Mouse (Mus musculus) stomach, postnatal 0 days (tissue): ENCODE data around the gene Osbpl11. TPM values are rescaled to one million over a fixed set of nuclear protein-coding genes. Genes with fewer than 3 reads are reported as not detected.
"Not testable (repeated sequence)": the region's sequence is repeated elsewhere in the genome, so short reads cannot be mapped to it uniquely, and the experiment has no call there.

Source experiments
- ATAC-seq: fragments of 200-750 bp; cut with Nextera tagmentation; 2 replicates; pipeline ENCODE4 v1.8.0; 2017; ENCODE audit not compliant: low FRiP score, low TSS enrichment
- DNase-seq: peaks from one replicate; pipeline ENCODE4 v3.0.0-alpha.2; 2016; ENCODE audit warnings: low spot score
- H3K27ac ChIP-seq: fragments of 300-500 bp; sonication (generic); replicated peaks from 2 replicates; pipeline ENCODE4 v1.5.1; 2014; ENCODE audit warnings: mild to moderate bottlenecking, control low read depth
- H3K27me3 ChIP-seq: fragments of 300-500 bp; sonication (generic); 2 replicates; pipeline ENCODE4 v1.6.1; 2014; ENCODE audit warnings: low read length; ENCODE audit not compliant: control insufficient read depth, insufficient read depth
- H3K36me3 ChIP-seq: fragments of 300-500 bp; sonication (generic); 2 replicates; pipeline ENCODE4 v1.6.1; 2014; ENCODE audit warnings: low read length, mixed read lengths; ENCODE audit not compliant: control insufficient read depth, insufficient read depth
- H3K4me1 ChIP-seq: fragments of 300-500 bp; sonication (generic); replicated peaks from 2 replicates; pipeline ENCODE4 v1.6.1; 2014; ENCODE audit warnings: antibody characterized with exemption; ENCODE audit not compliant: control insufficient read depth, insufficient read depth
- H3K4me2 ChIP-seq: fragments of 300-500 bp; sonication (generic); replicated peaks from 2 replicates; pipeline ENCODE4 v1.6.1; 2014; ENCODE audit warnings: low read depth, mild to moderate bottlenecking, control low read depth, moderate library complexity
- H3K4me3 ChIP-seq: fragments of 300-500 bp; sonication (generic); 2 replicates; pipeline ENCODE4 v1.5.1; 2014; ENCODE audit warnings: low read depth, low read length, control low read depth
- H3K9ac ChIP-seq: fragments of 300-500 bp; sonication (generic); 2 replicates; pipeline ENCODE4 v1.6.1; 2014; ENCODE audit warnings: mild to moderate bottlenecking, low read length, control low read depth, mixed read lengths
- H3K9me3 ChIP-seq: fragments of 300-500 bp; sonication (generic); 2 replicates; pipeline ENCODE4 v1.6.1; 2016; ENCODE audit warnings: low read length; ENCODE audit not compliant: control insufficient read depth
- CTCF ChIP-seq: IDR thresholded peaks from 2 replicates; pipeline ENCODE4 v1.5.1; 2016; ENCODE audit warnings: antibody characterized with exemption, low read depth, mild to moderate bottlenecking, moderate library complexity
- EP300 ChIP-seq: optimal IDR thresholded peaks from 2 replicates; pipeline ENCODE3; 2016; ENCODE audit warnings: antibody characterized with exemption
- WGBS: fragments of 180-500 bp; shearing (Covaris S2); extraction: QIAGEN DNeasy Blood & Tissue Kit; methylation state at CpG from one replicate; pipeline ENCODE4 v1.1.7; 2014; 5-methylcytosine and 5-hydroxymethylcytosine counted together
- polyA plus RNA-seq: library from polyadenylated mRNA; unstranded; fragments of >200 nt; fragmentation: Nextera tagmentation; extraction: Ambion mirVana; gene quantifications from 2 replicates; pipeline ENCODE4 v1.2.1, GENCODE M21; 2015

Osbpl11 gene
- polyA plus RNA-seq, 1 experiment from 2014 or later, result 8.1 TPM

- Histone ChIP-seq H3K4me3 (no peak overlapping the region), H3K4me2 (no peak overlapping the region), H3K9me3 (no peaks in the 10 kb centered on the region), H3K27ac (no peak overlapping the region), H3K36me3 (no peaks in the 10 kb centered on the region), H3K4me1 (no peaks in the 10 kb centered on the region), H3K9ac (no peak overlapping the region), H3K27me3 (no peaks in the 10 kb centered on the region)
- WGBS, result 72% methylated on average over 6 of the region's 6 CpGs
- DNase-seq, result no peak
- TF ChIP-seq EP300 (no peak), CTCF (no peak)
- ATAC-seq, result no peak
Observed at GRCm38 (mm10) chr16:33171800-33172199, 13.1 kb upstream of the Osbpl11 start.

- WGBS, result 71% methylated on average over 5 of the region's 5 CpGs
- H3K27ac ChIP-seq, result no peak overlapping the region
- no peak for DNase-seq
- no peaks in the 10 kb centered on the region for H3K4me1 ChIP-seq
- H3K9ac ChIP-seq, result no peak overlapping the region
- H3K9me3 ChIP-seq, result no peaks in the 10 kb centered on the region
- no peaks in the 10 kb centered on the region for H3K36me3 ChIP-seq
- H3K4me2 ChIP-seq, result no peak overlapping the region
- TF ChIP-seq CTCF (no peak), EP300 (no peak)
- H3K4me3 ChIP-seq, result no peak overlapping the region
- no peak for ATAC-seq
- H3K27me3 ChIP-seq, result no peaks in the 10 kb centered on the region
Observed at GRCm38 (mm10) chr16:33173151-33173550, 11.7 kb upstream of the Osbpl11 start.

- H3K9me3 ChIP-seq, result no peaks in the 10 kb centered on the region
- DNase-seq (no peak), ATAC-seq (no peak)
- no peaks in the 10 kb centered on the region for H3K4me1 ChIP-seq
- TF ChIP-seq CTCF (no peak), EP300 (no peak)
- H3K9ac ChIP-seq, result no peak overlapping the region
- no peaks in the 10 kb centered on the region for H3K27me3 ChIP-seq
- no peaks in the 10 kb centered on the region for H3K36me3 ChIP-seq
- H3K4me2 ChIP-seq, result no peak overlapping the region
- H3K4me3 ChIP-seq, result no peak overlapping the region
- no peak overlapping the region for H3K27ac ChIP-seq
Observed at GRCm38 (mm10) chr16:33174695-33175094, 10.2 kb upstream of the Osbpl11 start.

GRCm38 (mm10) chr16:33176831-33177230 lies 8.0 kb upstream of the Osbpl11 start:
- H3K36me3 ChIP-seq, H3K9me3 ChIP-seq, H3K27me3 ChIP-seq, H3K9ac ChIP-seq, ATAC-seq, H3K27ac ChIP-seq, DNase-seq, H3K4me3 ChIP-seq, H3K4me2 ChIP-seq, H3K4me1 ChIP-seq: not testable (repeated sequence)
- WGBS, result 69% methylated on average over 5 of the region's 5 CpGs

- H3K9ac ChIP-seq, result no peak overlapping the region
- TF ChIP-seq EP300 (no peak), CTCF (no peak)
- no peak for DNase-seq
- 88% methylated on average over 4 of the region's 4 CpGs for WGBS
- H3K4me2 ChIP-seq, result no peak overlapping the region
- H3K27me3 ChIP-seq, result no peaks in the 10 kb centered on the region
- H3K9me3 ChIP-seq, result no peaks in the 10 kb centered on the region
- H3K36me3 ChIP-seq, result no peaks in the 10 kb centered on the region
- no peak overlapping the region for H3K27ac ChIP-seq
- no peak for ATAC-seq
- no peaks in the 10 kb centered on the region for H3K4me1 ChIP-seq
- no peak overlapping the region for H3K4me3 ChIP-seq
Observed at GRCm38 (mm10) chr16:33177722-33178121, 7.1 kb upstream of the Osbpl11 start.

GRCm38 (mm10) chr16:33178278-33179074 lies 6.4 kb upstream of the Osbpl11 start:
- TF ChIP-seq EP300 (no peak), CTCF (no peak)
- DNase-seq (no peak), ATAC-seq (peak; percentile 27; the same call in 1 of the 2 replicates)
- no peak overlapping the region for H3K4me3 ChIP-seq
- no peak overlapping the region for H3K4me2 ChIP-seq
- no peak overlapping the region; the same call in 1 of the 2 replicates for H3K27ac ChIP-seq
- H3K27me3 ChIP-seq, result no peaks in the 10 kb centered on the region
- no peaks in the 10 kb centered on the region for H3K9me3 ChIP-seq
- H3K4me1 ChIP-seq, result no peaks in the 10 kb centered on the region
- no peaks in the 10 kb centered on the region for H3K36me3 ChIP-seq
- WGBS, result 53% methylated on average over 17 of the region's 17 CpGs
- H3K9ac ChIP-seq, result no peak overlapping the region

GRCm38 (mm10) chr16:33179222-33179621 lies 5.6 kb upstream of the Osbpl11 start:
- DNase-seq, H3K4me1 ChIP-seq, ATAC-seq, H3K4me2 ChIP-seq, H3K27me3 ChIP-seq, H3K27ac ChIP-seq, H3K9ac ChIP-seq, H3K9me3 ChIP-seq, H3K36me3 ChIP-seq, H3K4me3 ChIP-seq: not testable (repeated sequence)
- 91% methylated on average over 8 of the region's 10 CpGs for WGBS
